Mouse (Mus musculus) common myeloid progenitor, adult 5-6 weeks (primary cell): Measurements from ENCODE around the gene Atp1b3. TPM values are rescaled to one million over a fixed set of nuclear protein-coding genes. Genes with fewer than 3 reads are reported as not detected.
"Not testable (repeated sequence)": the region's sequence is repeated elsewhere in the genome, so short reads cannot be mapped to it uniquely, and the experiment has no call there.

Experiments used
- ATAC-seq: replicated peaks from 2 replicates; pipeline ENCODE4 v1.8.0; 2016; ENCODE audit warnings: low read depth, mild to moderate bottlenecking, moderate TSS enrichment, inconsistent platforms; ENCODE audit not compliant: poor library complexity, severe bottlenecking
- total RNA-seq: library from RNA; stranded (forward); fragments of 200-1000, 187-1606 nt; gene quantifications from 2 replicates; pipeline ENCODE4 v1.2.3, GENCODE M21; 2017

Gene Atp1b3
- total RNA-seq, 1 experiment from 2014 or later: 155 TPM

- ATAC-seq: peak; percentile 75
These were observed 5.6 kb upstream of the Atp1b3 start for GRCm38 (mm10) chr9:96369654-96370384.

DNA sequence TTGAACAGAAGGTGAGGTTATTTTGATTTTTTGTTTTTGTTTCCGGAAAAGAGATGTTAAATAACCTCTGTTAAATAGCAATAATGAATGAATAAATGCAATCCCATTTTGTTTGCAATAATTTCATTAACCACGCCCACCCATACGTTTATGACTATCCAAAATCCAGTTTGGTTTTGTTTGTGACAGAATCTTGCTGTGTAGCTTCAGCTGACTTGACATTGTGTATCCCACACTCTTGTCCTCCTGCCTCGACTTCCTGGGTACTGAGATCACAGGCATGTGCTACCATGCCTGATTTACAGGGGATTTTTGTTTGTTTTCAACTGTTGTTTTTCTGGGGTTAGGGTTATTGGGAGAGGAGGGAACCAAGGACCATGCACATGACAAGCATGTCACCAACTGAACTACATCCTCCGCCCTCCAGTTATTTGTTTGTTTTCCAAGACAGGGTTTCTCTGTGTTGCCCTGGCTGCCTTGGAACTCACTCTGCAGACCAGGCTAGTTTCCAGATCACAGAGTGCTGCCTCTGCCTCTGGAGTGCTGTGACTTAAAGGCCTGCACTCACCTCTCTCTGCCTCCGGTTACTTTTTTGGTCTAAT is 1.1 kb upstream of the Atp1b3 start:
- ATAC-seq: no peak

GRCm38 (mm10) chr9:96363581-96364140 is 581 bp downstream of the Atp1b3 start:
- peak; percentile 49 for ATAC-seq

GRCm38 (mm10) chr9:96360056-96360455 is 4.2 kb downstream of the Atp1b3 start:
- ATAC-seq: no peak

DNA sequence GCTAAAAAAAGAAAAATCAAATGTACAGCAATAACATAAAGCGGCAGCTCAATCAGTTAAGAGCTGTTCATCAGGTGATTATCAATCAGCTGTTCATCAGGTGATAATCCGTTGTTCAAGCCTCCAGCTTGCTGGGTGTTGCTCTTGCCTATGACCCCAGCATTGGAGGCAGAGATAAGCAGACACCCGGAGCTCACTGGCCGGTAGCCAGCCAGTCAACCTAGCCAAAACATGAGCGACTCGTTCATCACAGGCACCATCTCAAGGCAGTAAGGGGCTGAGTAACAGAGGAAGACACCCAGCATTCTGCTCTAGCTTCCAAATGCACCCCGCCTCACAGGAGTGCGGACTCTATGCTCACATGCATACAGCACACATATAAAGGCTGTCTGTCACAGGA is 10.4 kb downstream of the Atp1b3 start:
- ATAC-seq: peak; percentile 79

DNA sequence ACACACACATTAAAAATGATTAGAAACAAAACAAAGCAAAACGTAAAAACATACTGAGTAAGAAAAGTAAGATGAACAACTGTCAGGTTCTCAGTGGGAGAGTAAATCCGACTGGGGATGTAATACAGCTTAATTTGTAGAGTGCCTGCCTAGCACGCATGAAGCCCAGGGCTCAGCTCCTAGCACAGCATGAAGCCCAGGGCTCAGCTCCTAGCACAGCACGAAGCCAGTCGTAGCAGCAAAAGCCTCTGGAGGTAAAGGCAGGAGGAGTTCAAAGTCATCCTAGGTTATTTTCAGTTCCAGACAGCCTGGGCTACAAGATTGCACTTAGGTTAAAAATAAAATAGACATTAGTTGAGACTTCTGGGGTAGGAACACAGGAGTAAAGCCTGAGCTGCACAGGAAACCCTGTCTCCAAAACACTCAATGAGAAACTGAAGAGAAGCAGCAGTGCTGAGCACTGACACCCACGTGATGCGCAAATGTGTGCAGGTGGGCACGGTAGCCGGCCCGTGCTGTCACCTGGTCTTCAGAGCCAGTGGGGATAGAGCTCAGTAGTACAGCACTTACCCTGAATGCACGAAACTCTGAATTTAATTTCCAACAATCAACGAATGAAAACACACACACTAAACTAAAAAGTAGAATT is 11.0 kb downstream of the Atp1b3 start:
- no peak for ATAC-seq

- ATAC-seq: not testable (repeated sequence)
These were observed 12.5 kb downstream of the Atp1b3 start for GRCm38 (mm10) chr9:96351771-96352170.

DNA sequence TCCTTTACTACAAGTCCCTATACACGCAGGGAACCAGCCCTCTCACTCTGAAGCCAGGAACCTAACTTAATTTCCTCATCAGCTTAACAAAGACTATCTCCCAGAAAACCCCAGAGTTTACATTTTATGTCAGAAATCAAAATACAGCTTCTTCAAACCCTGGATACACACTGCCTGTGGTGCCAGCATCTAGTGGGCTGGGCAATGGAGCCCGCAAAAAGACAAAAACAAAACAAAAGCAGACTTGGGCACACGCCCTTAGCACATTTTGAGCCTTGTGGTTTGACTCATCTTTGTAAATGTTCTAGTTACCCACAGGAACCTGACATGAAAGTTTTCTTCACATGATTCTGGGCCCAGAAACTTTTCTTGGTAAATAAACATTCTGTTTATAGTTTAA is 13.8 kb downstream of the Atp1b3 start:
- no peak for ATAC-seq

DNA sequence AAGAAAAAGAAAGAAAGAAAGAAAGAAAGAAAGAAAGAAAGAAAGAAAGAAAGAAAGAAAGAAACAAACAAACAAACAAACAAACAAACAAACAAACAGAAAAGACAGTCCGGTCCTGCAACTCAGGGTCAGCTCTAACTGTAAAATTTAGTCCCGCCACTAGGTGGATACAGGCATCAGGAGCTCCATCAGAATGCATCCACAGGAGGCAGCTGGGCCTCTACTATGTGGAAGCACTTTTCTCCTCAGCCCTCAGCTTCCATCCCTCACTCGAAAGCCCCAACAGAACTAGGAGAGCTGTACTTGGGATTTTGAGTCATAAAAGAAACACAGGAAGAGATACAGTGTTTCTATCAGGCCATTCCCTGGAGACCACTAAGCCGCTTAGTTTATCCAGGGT is 14.2 kb downstream of the Atp1b3 start:
- peak; percentile 73 for ATAC-seq

- no peak for ATAC-seq
These were observed 15.4 kb downstream of the Atp1b3 start for GRCm38 (mm10) chr9:96348885-96349284.

DNA sequence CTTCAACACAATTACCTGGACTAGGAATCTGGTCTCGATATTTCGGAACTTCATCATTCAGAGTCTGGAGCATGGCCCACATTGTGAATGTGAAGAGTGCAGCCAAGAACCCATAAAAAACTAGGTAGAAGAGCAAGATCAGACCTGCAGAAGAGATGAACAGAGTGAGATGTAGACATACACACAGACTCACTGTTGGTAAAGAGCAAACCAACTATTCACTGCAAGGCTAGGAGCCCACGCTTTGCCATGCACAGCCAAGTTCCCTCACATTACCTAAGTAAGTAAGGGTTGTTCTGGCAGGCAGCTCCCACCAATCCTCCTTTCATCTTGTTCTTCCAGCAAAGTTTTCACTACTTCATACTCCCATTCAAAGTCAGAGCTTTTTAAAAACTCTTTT is 18.5 kb downstream of the Atp1b3 start:
- no peak for ATAC-seq

DNA sequence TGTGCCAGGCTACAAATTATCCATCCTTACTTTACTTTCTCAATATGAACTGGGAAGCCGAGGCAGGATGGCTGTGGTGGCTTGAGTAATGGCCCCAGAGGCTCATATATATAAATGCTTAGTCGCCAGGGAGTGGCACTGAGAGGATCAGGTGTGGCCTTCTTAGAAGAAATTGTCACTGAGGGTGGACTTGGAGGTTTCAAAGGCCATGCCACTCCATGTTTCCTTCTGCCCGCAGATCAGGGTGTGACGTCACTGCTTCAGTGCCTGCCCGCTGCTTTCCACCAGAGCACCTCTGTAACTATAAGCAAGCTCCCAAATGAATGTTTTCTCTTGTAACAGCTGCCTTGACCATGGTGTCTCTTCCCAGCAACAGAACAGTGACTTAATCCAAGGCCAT is 33.1 kb downstream of the Atp1b3 start:
- ATAC-seq: no peak

GRCm38 (mm10) chr9:96328226-96328625 is 36.0 kb downstream of the Atp1b3 start:
- ATAC-seq: no peak

DNA sequence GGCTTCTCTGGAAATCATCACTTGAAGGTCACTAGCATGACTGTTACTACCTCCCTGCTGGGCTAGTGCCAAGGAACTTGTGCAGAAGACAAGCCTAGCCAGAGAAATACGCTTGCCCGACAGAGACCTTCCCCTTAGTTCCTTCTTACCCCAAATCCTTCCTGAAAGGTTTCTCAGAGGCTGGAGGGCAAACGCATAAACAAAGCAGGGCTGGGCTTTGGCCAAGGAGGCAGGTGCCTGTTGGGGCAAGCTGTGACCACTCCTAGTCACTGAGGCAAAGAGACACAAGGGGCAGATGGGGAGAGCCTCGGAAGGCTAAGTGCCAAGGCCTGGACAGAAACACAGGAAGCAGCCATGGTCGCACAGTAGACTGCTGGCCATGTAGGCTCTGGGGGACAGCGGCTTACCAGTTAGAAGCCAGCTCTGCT is 37.7 kb downstream of the Atp1b3 start:
- no peak for ATAC-seq

- no peak for ATAC-seq
These were observed 39.7 kb downstream of the Atp1b3 start for GRCm38 (mm10) chr9:96324502-96324901.

DNA sequence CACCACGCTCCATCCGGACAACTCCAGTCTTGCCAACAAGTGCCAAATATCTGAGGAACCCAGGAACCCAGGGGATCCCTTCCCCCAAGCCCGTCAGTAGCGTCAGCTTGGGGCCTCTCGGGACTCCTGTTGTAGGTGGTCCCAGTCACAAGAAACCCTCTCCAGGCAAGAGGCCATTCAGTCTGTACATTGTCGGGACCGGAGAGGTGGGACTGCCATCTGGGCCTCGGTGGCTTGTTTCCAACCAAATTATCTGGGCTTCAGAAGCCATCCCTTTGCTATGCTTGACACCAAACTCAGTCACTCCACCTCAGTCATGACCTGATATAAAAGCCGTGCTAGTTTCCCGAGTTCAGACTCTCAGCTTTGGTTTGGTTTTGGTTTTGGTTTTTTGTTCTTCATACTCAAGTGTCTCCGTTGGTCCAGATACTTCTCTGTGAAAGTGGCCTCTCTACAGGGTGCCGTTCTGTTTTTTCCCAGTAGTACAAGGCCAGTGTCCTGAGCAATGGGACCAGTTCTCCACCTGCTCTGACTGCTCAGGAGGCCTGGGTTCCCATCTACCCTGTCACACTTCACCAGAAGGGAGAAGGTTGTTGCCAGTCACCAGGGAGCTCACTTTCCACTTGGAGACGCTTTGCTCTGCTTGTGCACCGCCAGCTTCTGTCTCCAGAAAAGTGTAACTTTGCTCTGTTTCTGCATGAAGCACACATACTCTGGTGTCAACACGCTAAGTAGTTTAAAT is 41.7 kb downstream of the Atp1b3 start:
- no peak for ATAC-seq

DNA sequence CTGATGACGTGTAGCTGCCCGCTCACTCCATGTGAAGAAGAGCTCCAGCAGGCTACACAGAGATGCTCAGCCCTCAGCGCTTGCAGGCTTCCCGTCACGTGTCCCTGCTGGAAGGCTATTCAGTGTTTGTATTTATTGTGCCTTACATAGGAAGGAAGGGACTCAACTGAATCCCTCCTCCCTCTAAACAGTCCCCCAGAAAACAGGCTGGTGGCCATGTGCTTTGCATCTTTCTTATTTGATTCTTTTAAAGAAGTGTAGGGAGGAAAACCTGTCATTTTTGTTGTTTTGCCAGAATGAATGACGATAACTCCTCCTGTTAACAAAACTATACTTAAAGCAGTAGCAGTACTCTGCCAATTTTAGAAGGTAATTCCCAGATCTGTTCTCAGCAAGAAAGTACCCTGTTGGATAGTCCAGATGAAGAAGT is 43.7 kb downstream of the Atp1b3 start:
- ATAC-seq: no peak

GRCm38 (mm10) chr9:96319333-96319732 is 44.9 kb downstream of the Atp1b3 start:
- ATAC-seq: no peak

DNA sequence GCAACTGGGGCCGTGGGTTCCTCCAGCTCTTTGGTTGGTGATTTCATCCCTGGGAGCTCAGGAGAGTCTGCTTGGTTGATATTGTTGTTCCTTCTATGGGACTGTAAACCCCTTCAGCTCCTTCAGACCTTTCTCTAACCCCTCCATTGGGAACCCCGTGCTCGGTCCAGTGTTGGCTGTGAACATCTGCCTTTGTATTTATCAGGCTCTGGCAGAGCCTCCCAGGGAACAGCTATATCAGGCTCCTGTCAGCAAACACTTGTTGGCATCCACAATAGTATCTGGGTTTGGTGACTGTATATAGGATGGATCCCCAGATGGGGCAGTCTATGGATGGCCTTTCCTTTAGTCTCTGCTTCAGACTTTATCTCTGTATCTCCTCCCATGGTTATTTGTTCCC is 52.2 kb downstream of the Atp1b3 start:
- ATAC-seq: no peak

GRCm38 (mm10) chr9:96308816-96309215 is 55.4 kb downstream of the Atp1b3 start:
- ATAC-seq: no peak
